Mouse (Mus musculus): ENCODE measurements at regions not wholly inside any gene's neighbourhood (a gene's known extent, or its start where the extent isn't known, plus 50 kb on each side); places are given as distances from the start of the nearest gene placed in this dataset.

GRCm38 (mm10) chr17:9931526-9931925, 262.0 kb upstream of the Pabpc6 start:
- Histone ChIP-seq H3K4me3 (ENCODE audit: low read depth, low read length) (no peak overlapping the region), H3K27ac (ENCODE audit: insufficient read depth, low read length) (no peak overlapping the region), H3K4me1 (ENCODE audit: control insufficient read depth, insufficient read depth, low read length) (no peaks in the 10 kb centered on the region), H3K9me3 (replicated peaks; ENCODE audit: control insufficient read depth, insufficient read depth, low read length, poor library complexity, severe bottlenecking) (no peaks in the 10 kb centered on the region), H3K27me3 (ENCODE audit: control insufficient read depth, insufficient read depth, low read length, poor library complexity, severe bottlenecking) (no peaks in the 10 kb centered on the region), H3K36me3 (ENCODE audit: control insufficient read depth, insufficient read depth, low read length, poor library complexity, severe bottlenecking) (no peaks in the 10 kb centered on the region), H3K9ac (ENCODE audit: low read depth, poor library complexity, severe bottlenecking) (no peak overlapping the region)
- TF ChIP-seq CTCF (IDR thresholded peaks at IDR 0.05; ENCODE audit: low read depth, low read length), result no peak
- no peak for TF ChIP-seq POLR2A (IDR thresholded peaks at IDR 0.05; ENCODE audit: insufficient read depth, low read length)
- TF ChIP-seq EP300 (IDR thresholded peaks at IDR 0.05; ENCODE audit: insufficient read depth, low read depth, low read length), result no peak

- H3K4me3 ChIP-seq (ENCODE audit: low read depth, low read length), result no peak overlapping the region
- H3K9ac ChIP-seq (ENCODE audit: low read depth, poor library complexity, severe bottlenecking), result no peak overlapping the region
- no peaks in the 10 kb centered on the region for H3K36me3 ChIP-seq (ENCODE audit: control insufficient read depth, insufficient read depth, low read length, poor library complexity, severe bottlenecking)
- no peaks in the 10 kb centered on the region for H3K4me1 ChIP-seq (ENCODE audit: control insufficient read depth, insufficient read depth, low read length)
- TF ChIP-seq CTCF (IDR thresholded peaks at IDR 0.05; ENCODE audit: low read depth, low read length) (no peak), EP300 (IDR thresholded peaks at IDR 0.05; ENCODE audit: insufficient read depth, low read depth, low read length) (no peak), POLR2A (IDR thresholded peaks at IDR 0.05; ENCODE audit: insufficient read depth, low read length) (no peak)
- H3K27ac ChIP-seq (ENCODE audit: insufficient read depth, low read length), result no peak overlapping the region
- H3K27me3 ChIP-seq (ENCODE audit: control insufficient read depth, insufficient read depth, low read length, poor library complexity, severe bottlenecking), result no peaks in the 10 kb centered on the region
- H3K9me3 ChIP-seq (replicated peaks; ENCODE audit: control insufficient read depth, insufficient read depth, low read length, poor library complexity, severe bottlenecking), result no peaks in the 10 kb centered on the region
These were observed 260.1 kb upstream of the Pabpc6 start for GRCm38 (mm10) chr17:9929448-9930088.

GRCm38 (mm10) chr17:9927724-9928123, 258.2 kb upstream of the Pabpc6 start:
- TF ChIP-seq POLR2A (IDR thresholded peaks at IDR 0.05; ENCODE audit: insufficient read depth, low read length) (no peak), CTCF (IDR thresholded peaks at IDR 0.05; ENCODE audit: low read depth, low read length) (no peak), EP300 (IDR thresholded peaks at IDR 0.05; ENCODE audit: insufficient read depth, low read depth, low read length) (no peak)
- no peak overlapping the region for H3K27ac ChIP-seq (ENCODE audit: insufficient read depth, low read length)

DNA sequence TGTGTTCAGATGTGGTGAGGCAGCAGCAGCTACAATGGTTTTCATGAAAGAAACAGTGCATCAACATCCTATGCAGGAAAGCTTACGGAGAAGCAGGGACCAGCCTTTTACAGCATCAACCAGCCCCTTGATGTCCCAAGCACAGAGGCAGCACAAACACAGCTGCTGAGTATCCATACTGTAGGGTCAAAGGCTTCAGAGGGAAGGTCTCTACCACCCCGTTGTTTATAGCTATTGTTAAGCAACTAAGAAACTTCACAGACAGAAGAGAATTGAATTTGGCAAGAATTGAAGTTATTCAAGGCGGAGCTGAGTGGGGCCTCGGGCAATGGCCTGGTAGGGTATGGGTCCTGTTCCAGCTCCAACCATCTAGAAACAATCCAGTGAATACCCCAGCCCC, 256.8 kb upstream of the Pabpc6 start:
- no peak overlapping the region for H3K4me3 ChIP-seq (ENCODE audit: low read depth, low read length)
- H3K27ac ChIP-seq (ENCODE audit: insufficient read depth, low read length), result no peak overlapping the region
- TF ChIP-seq CTCF (IDR thresholded peaks at IDR 0.05; ENCODE audit: low read depth, low read length) (no peak), EP300 (IDR thresholded peaks at IDR 0.05; ENCODE audit: insufficient read depth, low read depth, low read length) (no peak), POLR2A (IDR thresholded peaks at IDR 0.05; ENCODE audit: insufficient read depth, low read length) (no peak)
- H3K36me3 ChIP-seq (ENCODE audit: control insufficient read depth, insufficient read depth, low read length, poor library complexity, severe bottlenecking), result no peaks in the 10 kb centered on the region
- H3K9me3 ChIP-seq (replicated peaks; ENCODE audit: control insufficient read depth, insufficient read depth, low read length, poor library complexity, severe bottlenecking), result peaks cover 6% of the 10 kb centered on the region
- H3K9ac ChIP-seq (ENCODE audit: low read depth, poor library complexity, severe bottlenecking), result no peak overlapping the region
- H3K27me3 ChIP-seq (ENCODE audit: control insufficient read depth, insufficient read depth, low read length, poor library complexity, severe bottlenecking), result no peaks in the 10 kb centered on the region
- H3K4me1 ChIP-seq (ENCODE audit: control insufficient read depth, insufficient read depth, low read length), result no peaks in the 10 kb centered on the region

More at GRCm38 (mm10) chr17:9927724-9928123, 258.2 kb upstream of the Pabpc6 start:
- Histone ChIP-seq H3K4me3 (ENCODE audit: low read depth, low read length) (no peak overlapping the region), H3K4me1 (ENCODE audit: control insufficient read depth, insufficient read depth, low read length) (no peaks in the 10 kb centered on the region), H3K9me3 (replicated peaks; ENCODE audit: control insufficient read depth, insufficient read depth, low read length, poor library complexity, severe bottlenecking) (no peaks in the 10 kb centered on the region), H3K36me3 (ENCODE audit: control insufficient read depth, insufficient read depth, low read length, poor library complexity, severe bottlenecking) (no peaks in the 10 kb centered on the region), H3K27me3 (ENCODE audit: control insufficient read depth, insufficient read depth, low read length, poor library complexity, severe bottlenecking) (no peaks in the 10 kb centered on the region), H3K9ac (ENCODE audit: low read depth, poor library complexity, severe bottlenecking) (no peak overlapping the region)

GRCm38 (mm10) chr17:9921326-9921725, 251.8 kb upstream of the Pabpc6 start:
- Histone ChIP-seq H3K36me3 (ENCODE audit: control insufficient read depth, insufficient read depth, low read length, poor library complexity, severe bottlenecking) (no peaks in the 10 kb centered on the region), H3K9ac (ENCODE audit: low read depth, poor library complexity, severe bottlenecking) (no peak overlapping the region), H3K9me3 (replicated peaks; ENCODE audit: control insufficient read depth, insufficient read depth, low read length, poor library complexity, severe bottlenecking) (peaks cover 22% of the 10 kb centered on the region), H3K4me3 (ENCODE audit: low read depth, low read length) (no peak overlapping the region), H3K4me1 (ENCODE audit: control insufficient read depth, insufficient read depth, low read length) (no peaks in the 10 kb centered on the region), H3K27ac (ENCODE audit: insufficient read depth, low read length) (no peak overlapping the region), H3K27me3 (ENCODE audit: control insufficient read depth, insufficient read depth, low read length, poor library complexity, severe bottlenecking) (no peaks in the 10 kb centered on the region)
- no peak for TF ChIP-seq POLR2A (IDR thresholded peaks at IDR 0.05; ENCODE audit: insufficient read depth, low read length)

- H3K9me3 ChIP-seq (replicated peaks; ENCODE audit: control insufficient read depth, insufficient read depth, low read length, poor library complexity, severe bottlenecking), result peaks cover 22% of the 10 kb centered on the region
- H3K4me3 ChIP-seq (ENCODE audit: low read depth, low read length), result no peak overlapping the region
- peak; percentile 78 for TF ChIP-seq EP300 (IDR thresholded peaks at IDR 0.05; ENCODE audit: insufficient read depth, low read depth, low read length)
- TF ChIP-seq POLR2A (IDR thresholded peaks at IDR 0.05; ENCODE audit: insufficient read depth, low read length), result no peak
- H3K27me3 ChIP-seq (ENCODE audit: control insufficient read depth, insufficient read depth, low read length, poor library complexity, severe bottlenecking), result no peaks in the 10 kb centered on the region
- H3K9ac ChIP-seq (ENCODE audit: low read depth, poor library complexity, severe bottlenecking), result no peak overlapping the region
- no peak overlapping the region for H3K27ac ChIP-seq (ENCODE audit: insufficient read depth, low read length)
- H3K4me1 ChIP-seq (ENCODE audit: control insufficient read depth, insufficient read depth, low read length), result no peaks in the 10 kb centered on the region
- H3K36me3 ChIP-seq (ENCODE audit: control insufficient read depth, insufficient read depth, low read length, poor library complexity, severe bottlenecking), result no peaks in the 10 kb centered on the region
These were observed 247.5 kb upstream of the Pabpc6 start for GRCm38 (mm10) chr17:9917031-9917430.

All from ES-Bruce4 (cell line).